Mouse (Mus musculus): ENCODE measurements around the gene Cnnm4. TPM values are rescaled to one million over a fixed set of nuclear protein-coding genes. Genes with fewer than 3 reads are reported as not detected.
"Not testable (repeated sequence)": the region's sequence is repeated elsewhere in the genome, so short reads cannot be mapped to it uniquely, and the experiment has no call there.

Cnnm4 gene
- polyA plus RNA-seq, 1 experiment from 2014 or later: 10.1 TPM

GRCm38 (mm10) chr1:36525774-36526173, 54.4 kb downstream of the Cnnm4 start:
- ATAC-seq (ENCODE audit: low FRiP score, low read depth): no peak
- WGBS: 91% methylated on average over 12 of the region's 12 CpGs
- Histone ChIP-seq H3K27me3 (replicated peaks) (no peaks in the 10 kb centered on the region), H3K9me3 (no peaks in the 10 kb centered on the region), H3K9ac (no peak overlapping the region), H3K4me3 (no peak overlapping the region), H3K36me3 (peaks cover 57% of the 10 kb centered on the region), H3K27ac (no peak overlapping the region), H3K4me1 (peaks cover 7% of the 10 kb centered on the region; the same call in 1 of the 2 replicates), H3K4me2 (replicated peaks) (no peak overlapping the region)

GRCm38 (mm10) chr1:36526903-36527302, 55.5 kb downstream of the Cnnm4 start:
- Histone ChIP-seq H3K9ac (no peak overlapping the region), H3K9me3 (no peaks in the 10 kb centered on the region), H3K27me3 (replicated peaks) (no peaks in the 10 kb centered on the region), H3K4me1 (peaks cover 7% of the 10 kb centered on the region; the same call in 1 of the 2 replicates), H3K4me3 (no peak overlapping the region), H3K4me2 (replicated peaks) (no peak overlapping the region), H3K36me3 (peaks cover 52% of the 10 kb centered on the region), H3K27ac (no peak overlapping the region)
- WGBS: 92% methylated on average over 10 of the region's 10 CpGs
- no peak for ATAC-seq (ENCODE audit: low FRiP score, low read depth)

- WGBS: 18% methylated on average over 1 of the region's 1 CpGs
- Histone ChIP-seq H3K4me2 (replicated peaks) (no peak overlapping the region), H3K9ac (no peak overlapping the region), H3K27me3 (replicated peaks) (no peaks in the 10 kb centered on the region), H3K4me3 (no peak overlapping the region), H3K4me1 (0 out of 2 replicates have a peak, but pooled peaks cover 7% of the 10 kb centered on the region), H3K9me3 (no peaks in the 10 kb centered on the region), H3K36me3 (peaks cover 42% of the 10 kb centered on the region), H3K27ac (no peak overlapping the region)
- ATAC-seq (ENCODE audit: low FRiP score, low read depth): peak; percentile 55
Observed at GRCm38 (mm10) chr1:36528351-36528750, 56.9 kb downstream of the Cnnm4 start.

- Histone ChIP-seq H3K27me3 (replicated peaks) (no peaks in the 10 kb centered on the region), H3K4me2 (replicated peaks) (no peak overlapping the region), H3K36me3 (peaks cover 33% of the 10 kb centered on the region), H3K4me1 (no peaks in the 10 kb centered on the region), H3K4me3 (no peak overlapping the region), H3K9me3 (no peaks in the 10 kb centered on the region), H3K9ac (no peak overlapping the region), H3K27ac (no peak overlapping the region)
- ATAC-seq (ENCODE audit: low FRiP score, low read depth): no peak
- 92% methylated on average over 4 of the region's 4 CpGs for WGBS
Observed at GRCm38 (mm10) chr1:36529274-36529673, 57.9 kb downstream of the Cnnm4 start.

- H3K4me3 ChIP-seq: no peak overlapping the region
- no peak overlapping the region for H3K27ac ChIP-seq
- H3K9ac ChIP-seq: no peak overlapping the region
- ATAC-seq (ENCODE audit: low FRiP score, low read depth): no peak
- WGBS: 92% methylated on average over 4 of the region's 4 CpGs
- H3K9me3 ChIP-seq: no peaks in the 10 kb centered on the region
- H3K4me2 ChIP-seq (replicated peaks): no peak overlapping the region
- H3K36me3 ChIP-seq: peaks cover 28% of the 10 kb centered on the region
- no peaks in the 10 kb centered on the region for H3K4me1 ChIP-seq
- H3K27me3 ChIP-seq (replicated peaks): no peaks in the 10 kb centered on the region
Observed at GRCm38 (mm10) chr1:36529875-36530274, 58.5 kb downstream of the Cnnm4 start.

GRCm38 (mm10) chr1:36530485-36530884, 59.1 kb downstream of the Cnnm4 start:
- Histone ChIP-seq H3K27ac (no peak overlapping the region), H3K4me3 (no peak overlapping the region), H3K4me1 (no peaks in the 10 kb centered on the region), H3K9me3 (no peaks in the 10 kb centered on the region), H3K36me3 (peaks cover 22% of the 10 kb centered on the region), H3K9ac (no peak overlapping the region), H3K4me2 (replicated peaks) (no peak overlapping the region), H3K27me3 (replicated peaks) (no peaks in the 10 kb centered on the region)
- 78% methylated on average over 8 of the region's 8 CpGs for WGBS
- no peak for ATAC-seq (ENCODE audit: low FRiP score, low read depth)

GRCm38 (mm10) chr1:36530962-36531361, 59.5 kb downstream of the Cnnm4 start:
- Histone ChIP-seq H3K4me2 (replicated peaks) (no peak overlapping the region), H3K4me3 (no peak overlapping the region), H3K27ac (no peak overlapping the region), H3K4me1 (no peaks in the 10 kb centered on the region), H3K36me3 (peaks cover 17% of the 10 kb centered on the region), H3K9ac (no peak overlapping the region), H3K9me3 (no peaks in the 10 kb centered on the region), H3K27me3 (replicated peaks) (no peaks in the 10 kb centered on the region)
- ATAC-seq (ENCODE audit: low FRiP score, low read depth): no peak
- WGBS: 91% methylated on average over 7 of the region's 7 CpGs

- Histone ChIP-seq H3K27ac (no peak overlapping the region), H3K36me3 (peaks cover 16% of the 10 kb centered on the region), H3K9ac (no peak overlapping the region), H3K9me3 (no peaks in the 10 kb centered on the region), H3K27me3 (replicated peaks) (no peaks in the 10 kb centered on the region), H3K4me2 (replicated peaks) (no peak overlapping the region), H3K4me3 (no peak overlapping the region), H3K4me1 (no peaks in the 10 kb centered on the region)
- WGBS: 93% methylated on average over 12 of the region's 12 CpGs
- no peak for ATAC-seq (ENCODE audit: low FRiP score, low read depth)
Observed at GRCm38 (mm10) chr1:36531461-36531860, 60.0 kb downstream of the Cnnm4 start.

GRCm38 (mm10) chr1:36533546-36533945, 62.1 kb downstream of the Cnnm4 start:
- H3K4me3 ChIP-seq: no peak overlapping the region
- no peak overlapping the region for H3K9ac ChIP-seq
- no peaks in the 10 kb centered on the region for H3K9me3 ChIP-seq
- H3K27ac ChIP-seq: no peak overlapping the region
- no peaks in the 10 kb centered on the region for H3K4me1 ChIP-seq
- 86% methylated on average over 6 of the region's 6 CpGs for WGBS
- ATAC-seq (ENCODE audit: low FRiP score, low read depth): no peak
- H3K36me3 ChIP-seq: peaks cover 10% of the 10 kb centered on the region; the same call in 1 of the 2 replicates
- H3K4me2 ChIP-seq (replicated peaks): no peak overlapping the region
- no peaks in the 10 kb centered on the region for H3K27me3 ChIP-seq (replicated peaks)

GRCm38 (mm10) chr1:36534595-36535058, 63.2 kb downstream of the Cnnm4 start:
- Histone ChIP-seq H3K27me3 (replicated peaks) (no peaks in the 10 kb centered on the region), H3K9me3 (no peaks in the 10 kb centered on the region), H3K4me3 (no peak overlapping the region), H3K4me1 (no peaks in the 10 kb centered on the region), H3K36me3 (peaks cover 18% of the 10 kb centered on the region; the same call in 1 of the 2 replicates), H3K4me2 (replicated peaks) (no peak overlapping the region), H3K27ac (no peak overlapping the region), H3K9ac (no peak overlapping the region)
- 84% methylated on average over 6 of the region's 6 CpGs for WGBS
- ATAC-seq (ENCODE audit: low FRiP score, low read depth): no peak

GRCm38 (mm10) chr1:36535477-36536396, 64.3 kb downstream of the Cnnm4 start:
- no peak for ATAC-seq (ENCODE audit: low FRiP score, low read depth)
- WGBS: 87% methylated on average over 11 of the region's 11 CpGs
- H3K36me3 ChIP-seq: peaks cover 20% of the 10 kb centered on the region; the same call in 1 of the 2 replicates
- no peak overlapping the region for H3K9ac ChIP-seq
- H3K4me1 ChIP-seq: no peaks in the 10 kb centered on the region
- no peak overlapping the region for H3K4me2 ChIP-seq (replicated peaks)
- H3K9me3 ChIP-seq: no peaks in the 10 kb centered on the region
- no peaks in the 10 kb centered on the region for H3K27me3 ChIP-seq (replicated peaks)
- no peak overlapping the region for H3K27ac ChIP-seq
- no peak overlapping the region for H3K4me3 ChIP-seq

- no peak for ATAC-seq (ENCODE audit: low FRiP score, low read depth)
- peaks cover 23% of the 10 kb centered on the region for H3K36me3 ChIP-seq
- WGBS: 85% methylated on average over 8 of the region's 8 CpGs
Observed at GRCm38 (mm10) chr1:36536397-36536728, 64.9 kb downstream of the Cnnm4 start.

GRCm38 (mm10) chr1:36536783-36537182, 65.4 kb downstream of the Cnnm4 start, which contains the start of gene Ankrd23:
Ankrd23 (minus strand) TSS chr1:36536883.
- H3K4me3 ChIP-seq; ATAC-seq (ENCODE audit: low FRiP score, low read depth); H3K9me3 ChIP-seq; H3K4me1 ChIP-seq; H3K27ac ChIP-seq; H3K9ac ChIP-seq; H3K4me2 ChIP-seq (replicated peaks); H3K27me3 ChIP-seq (replicated peaks): not testable (repeated sequence)
- peaks cover 23% of the 10 kb centered on the region for H3K36me3 ChIP-seq
- WGBS: 94% methylated on average over 9 of the region's 9 CpGs

More at GRCm38 (mm10) chr1:36536397-36536728, 64.9 kb downstream of the Cnnm4 start:
- Histone ChIP-seq H3K4me3 (no peak overlapping the region), H3K27me3 (replicated peaks) (no peaks in the 10 kb centered on the region), H3K4me2 (replicated peaks) (no peak overlapping the region), H3K9me3 (no peaks in the 10 kb centered on the region), H3K27ac (no peak overlapping the region), H3K4me1 (no peaks in the 10 kb centered on the region), H3K9ac (no peak overlapping the region)

All from neural tube, embryonic 12.5 days (tissue).